Mouse (Mus musculus): ENCODE measurements around the gene Pi4k2b.
A peak's percentile ranks its signal among the peaks of the same experiment; 100 is the strongest.
"Not testable (repeated sequence)": the region's sequence is repeated elsewhere in the genome, so short reads cannot be mapped to it uniquely, and the experiment has no call there.

The Pi4k2b gene

DNA sequence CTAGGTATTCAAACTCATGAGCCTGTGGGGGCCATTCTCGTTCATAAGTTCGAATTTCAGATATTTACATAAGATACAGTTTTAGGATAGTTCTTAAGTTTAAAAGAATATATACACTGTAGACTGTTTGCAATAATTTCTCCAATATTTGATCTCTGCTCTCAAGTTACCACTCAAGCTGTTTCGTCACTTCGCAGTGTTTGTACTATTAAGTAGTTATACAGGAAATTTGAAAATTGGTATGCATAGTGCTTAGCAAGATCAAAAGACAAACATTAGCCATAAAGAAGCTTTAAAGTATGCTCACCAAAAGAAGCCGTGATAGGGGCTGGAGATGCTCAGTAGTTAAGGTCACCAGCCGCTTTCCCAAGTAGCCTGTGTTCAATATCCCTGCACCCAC is 14.6 kb downstream of the Pi4k2b start:
- Histone ChIP-seq H3K4me1 (replicated peaks; ENCODE audit: low read depth, low read length) (peaks cover 8% of the 10 kb centered on the region; the same call in 1 of the 2 replicates), H3K36me3 (ENCODE audit: insufficient read depth, low read length) (peaks cover 15% of the 10 kb centered on the region; the same call in 1 of the 2 replicates), H3K9me3 (ENCODE audit: low read length) (no peaks in the 10 kb centered on the region), H3K4me3 (replicated peaks; ENCODE audit: low read length) (no peak overlapping the region), H3K27me3 (ENCODE audit: insufficient read depth, low read length) (no peaks in the 10 kb centered on the region)
- TF ChIP-seq NANOG (IDR thresholded peaks at IDR 0.05; ENCODE audit: borderline replicate concordance, low read length) (no peak), POU5F1 (IDR thresholded peaks at IDR 0.05; ENCODE audit: borderline replicate concordance, low read length) (no peak), CTCF (conservative IDR thresholded peaks at IDR 0.05; ENCODE audit: low read length) (no peak)

DNA sequence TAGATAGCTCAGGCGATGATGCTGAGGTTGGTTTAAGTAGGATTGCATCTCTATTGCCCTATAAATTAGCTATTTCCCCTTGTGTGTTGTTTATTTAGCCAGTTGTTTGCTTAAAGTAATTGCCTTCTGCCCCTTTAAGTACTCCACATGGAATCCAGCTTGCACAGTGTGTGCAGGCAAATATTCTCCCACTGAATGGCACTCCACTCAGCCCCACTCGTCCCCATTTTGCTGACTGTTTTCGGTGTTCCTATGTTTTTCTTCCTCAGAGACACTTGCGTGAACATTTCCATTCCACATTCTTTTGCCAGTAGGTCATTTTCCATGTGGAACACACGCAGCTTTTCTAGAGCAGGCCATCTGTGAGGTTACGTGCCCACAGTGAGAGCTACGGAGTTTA is 21.2 kb downstream of the Pi4k2b start:
- H3K4me3 ChIP-seq (replicated peaks; ENCODE audit: low read length): no peak overlapping the region
- no peak for TF ChIP-seq CTCF (conservative IDR thresholded peaks at IDR 0.05; ENCODE audit: low read length)
- TF ChIP-seq NANOG (IDR thresholded peaks at IDR 0.05; ENCODE audit: borderline replicate concordance, low read length): no peak
- no peak for TF ChIP-seq POU5F1 (IDR thresholded peaks at IDR 0.05; ENCODE audit: borderline replicate concordance, low read length)
- no peaks in the 10 kb centered on the region for H3K9me3 ChIP-seq (ENCODE audit: low read length)
- H3K27me3 ChIP-seq (ENCODE audit: insufficient read depth, low read length): no peaks in the 10 kb centered on the region
- peaks cover 16% of the 10 kb centered on the region for H3K36me3 ChIP-seq (ENCODE audit: insufficient read depth, low read length)
- no peaks in the 10 kb centered on the region for H3K4me1 ChIP-seq (replicated peaks; ENCODE audit: low read depth, low read length)

DNA sequence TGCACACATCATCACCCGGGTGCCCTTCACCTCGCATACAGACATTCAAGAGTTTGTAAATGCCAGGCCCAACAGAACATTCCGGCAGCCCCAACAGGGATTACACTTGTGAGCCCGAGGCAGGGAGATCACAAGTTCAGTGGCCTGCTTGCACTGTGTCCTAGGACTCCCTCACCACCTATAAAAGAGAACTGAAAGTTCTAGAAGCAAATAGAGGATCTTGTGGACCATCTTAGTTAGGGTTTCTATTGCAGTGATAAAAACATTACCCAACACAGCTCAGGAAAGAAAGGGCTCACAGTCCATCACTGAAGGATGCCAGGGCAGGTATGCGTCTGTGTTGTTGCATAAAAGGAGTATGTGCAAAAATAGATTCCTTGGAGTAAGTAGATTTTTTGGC is 32.9 kb downstream of the Pi4k2b start:
- TF ChIP-seq POU5F1 (IDR thresholded peaks at IDR 0.05; ENCODE audit: borderline replicate concordance, low read length): no peak
- TF ChIP-seq NANOG (IDR thresholded peaks at IDR 0.05; ENCODE audit: borderline replicate concordance, low read length): no peak
- TF ChIP-seq CTCF (conservative IDR thresholded peaks at IDR 0.05; ENCODE audit: low read length): no peak
- Histone ChIP-seq H3K4me1 (replicated peaks; ENCODE audit: low read depth, low read length) (no peaks in the 10 kb centered on the region), H3K36me3 (ENCODE audit: insufficient read depth, low read length) (peaks cover 3% of the 10 kb centered on the region; the same call in 1 of the 2 replicates), H3K9me3 (ENCODE audit: low read length) (no peaks in the 10 kb centered on the region), H3K4me3 (replicated peaks; ENCODE audit: low read length) (no peak overlapping the region), H3K27me3 (ENCODE audit: insufficient read depth, low read length) (no peaks in the 10 kb centered on the region)

DNA sequence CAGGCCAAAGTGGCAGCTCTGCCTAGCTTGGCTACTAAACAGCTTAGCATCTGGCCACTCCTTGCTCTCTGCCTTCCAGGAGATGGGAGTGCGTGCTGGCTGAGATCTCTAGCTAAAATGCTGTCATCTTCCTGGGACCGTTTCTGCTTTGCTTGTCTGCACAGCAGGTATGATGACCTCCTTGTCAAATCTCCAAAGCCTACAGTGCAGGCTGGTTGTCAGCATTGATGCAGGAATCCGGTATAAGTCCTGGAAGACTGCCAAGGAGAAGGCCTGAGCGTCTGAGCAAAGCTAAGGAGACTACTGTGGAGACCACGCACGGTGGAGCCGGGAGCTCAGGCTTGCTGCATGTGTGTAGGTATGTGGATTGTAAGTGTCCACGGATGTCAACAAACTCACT is 33.9 kb downstream of the Pi4k2b start, which contains the start of gene Zcchc4:
Zcchc4 (plus strand) TSS at position 173 of the 400 bp plus-strand sequence.
- Histone ChIP-seq H3K4me3 (replicated peaks; ENCODE audit: low read length) (no peak within 1 kb of the TSS), H3K36me3 (ENCODE audit: insufficient read depth, low read length) (no peaks in the 10 kb centered on the region), H3K27me3 (ENCODE audit: insufficient read depth, low read length) (no peaks in the 10 kb centered on the region), H3K4me1 (replicated peaks; ENCODE audit: low read depth, low read length) (no peaks in the 10 kb centered on the region), H3K9me3 (ENCODE audit: low read length) (no peaks in the 10 kb centered on the region)
- TF ChIP-seq CTCF (conservative IDR thresholded peaks at IDR 0.05; ENCODE audit: low read length): no peak
- no peak for TF ChIP-seq POU5F1 (IDR thresholded peaks at IDR 0.05; ENCODE audit: borderline replicate concordance, low read length)
- TF ChIP-seq NANOG (IDR thresholded peaks at IDR 0.05; ENCODE audit: borderline replicate concordance, low read length): no peak

DNA sequence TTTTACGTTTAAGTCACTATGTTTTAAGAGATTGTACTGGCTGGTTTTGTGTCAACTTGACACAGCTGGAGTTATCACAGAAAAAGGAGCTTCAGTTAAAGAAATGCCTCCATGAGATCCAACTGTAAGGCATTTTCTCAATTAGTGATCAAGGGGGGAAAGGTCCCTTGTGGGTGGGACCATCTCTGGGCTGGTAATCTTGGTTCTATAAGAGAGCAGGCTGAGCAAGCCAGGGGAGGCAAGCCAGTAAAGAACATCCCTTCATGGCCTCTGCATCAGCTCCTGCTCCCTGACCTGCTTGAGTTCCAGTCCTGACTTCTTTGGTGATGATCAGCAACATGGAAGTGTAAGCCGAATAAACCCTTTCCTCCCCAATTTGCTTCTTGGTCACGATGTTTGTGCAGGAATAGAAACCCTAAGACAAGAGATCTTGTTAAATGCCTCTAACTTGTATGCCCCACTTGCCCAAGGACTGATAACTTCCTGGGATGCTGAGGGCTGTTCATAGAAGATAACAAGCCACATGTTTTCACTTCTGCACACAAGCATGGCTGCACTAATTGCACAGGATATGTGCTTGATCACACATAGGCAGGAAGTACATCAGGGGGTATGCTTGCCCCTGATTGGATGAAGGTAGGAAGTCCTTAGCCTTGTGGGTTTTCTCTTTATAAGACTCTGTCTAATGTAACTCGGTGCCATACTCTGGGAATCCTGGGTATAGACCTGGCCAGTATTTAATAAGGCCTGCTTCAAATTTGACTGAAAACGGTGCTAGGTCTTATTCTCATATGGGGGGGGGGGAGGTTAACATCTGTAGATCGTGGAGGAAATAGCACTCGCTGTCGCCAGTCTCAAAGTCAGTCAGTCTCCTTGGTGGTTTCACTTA is 35.3 kb downstream of the Pi4k2b start:
- not testable (repeated sequence) for H3K36me3 ChIP-seq (ENCODE audit: insufficient read depth, low read length); H3K27me3 ChIP-seq (ENCODE audit: insufficient read depth, low read length); H3K4me1 ChIP-seq (replicated peaks; ENCODE audit: low read depth, low read length); H3K9me3 ChIP-seq (ENCODE audit: low read length); H3K4me3 ChIP-seq (replicated peaks; ENCODE audit: low read length)

DNA sequence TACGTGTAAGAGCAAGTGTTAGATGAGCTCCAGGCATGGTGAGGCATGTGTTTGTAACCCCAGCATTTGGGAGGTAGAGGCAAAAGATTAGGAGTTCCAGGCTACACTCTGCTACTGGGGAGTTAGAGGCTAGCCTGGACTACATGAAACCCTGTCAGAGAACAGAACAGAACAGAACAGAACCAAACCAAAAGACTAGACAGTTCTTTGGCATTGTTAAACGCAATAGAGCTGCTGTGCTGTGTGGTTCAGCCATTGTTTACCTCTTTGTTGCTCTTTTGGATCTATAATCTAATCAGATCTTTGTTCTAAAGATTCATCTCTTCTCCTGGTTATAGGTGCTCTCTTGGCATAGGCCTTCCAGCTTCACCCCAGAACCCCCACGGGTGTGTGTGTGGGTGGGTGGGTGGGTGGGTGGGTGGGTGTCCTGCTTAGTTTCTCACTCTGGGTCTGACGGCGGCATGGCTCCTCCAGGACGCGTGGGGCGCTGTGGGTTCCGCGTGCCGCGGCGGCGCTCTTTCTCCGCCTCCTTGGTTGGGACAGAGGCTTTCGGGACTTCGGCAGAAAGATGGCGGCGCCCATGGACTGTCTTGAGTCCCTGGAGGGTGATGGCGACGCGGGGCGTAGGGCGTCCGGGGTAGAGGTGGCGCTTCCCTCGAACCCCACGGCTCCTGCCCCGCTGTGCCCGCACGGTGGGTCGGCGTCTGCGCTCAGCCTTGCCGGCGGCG is 41.3 kb downstream of the Pi4k2b start:
- TF ChIP-seq NANOG (IDR thresholded peaks at IDR 0.05; ENCODE audit: borderline replicate concordance, low read length) (no peak), CTCF (conservative IDR thresholded peaks at IDR 0.05; ENCODE audit: low read length) (no peak)

DNA sequence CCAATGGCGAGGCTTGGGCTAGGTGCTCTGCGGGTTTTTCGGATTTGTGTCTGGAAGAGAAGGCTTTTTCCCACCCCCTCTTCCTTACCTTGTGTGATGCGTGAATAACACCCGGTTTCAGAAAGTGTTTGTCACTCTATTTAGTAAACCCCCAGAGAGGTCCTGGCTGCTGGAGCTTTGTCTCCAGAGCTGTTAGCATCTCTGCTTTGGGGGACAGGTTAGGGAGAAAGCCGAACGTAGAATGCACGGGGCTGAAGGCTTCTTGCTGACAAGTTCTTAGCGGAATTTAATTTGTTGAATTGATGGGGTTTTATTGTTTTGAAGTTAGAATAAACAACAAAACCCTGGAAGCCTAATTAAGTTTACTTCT is 41.9 kb downstream of the Pi4k2b start:
- Histone ChIP-seq H3K27me3 (ENCODE audit: insufficient read depth, low read length) (no peaks in the 10 kb centered on the region), H3K4me3 (replicated peaks; ENCODE audit: low read length) (peak overlapping the region; percentile 99), H3K36me3 (ENCODE audit: insufficient read depth, low read length) (peaks cover 30% of the 10 kb centered on the region), H3K9me3 (ENCODE audit: low read length) (no peaks in the 10 kb centered on the region), H3K4me1 (replicated peaks; ENCODE audit: low read depth, low read length) (peaks cover 18% of the 10 kb centered on the region)
- TF ChIP-seq CTCF (conservative IDR thresholded peaks at IDR 0.05; ENCODE audit: low read length) (no peak), NANOG (IDR thresholded peaks at IDR 0.05; ENCODE audit: borderline replicate concordance, low read length) (no peak), POU5F1 (IDR thresholded peaks at IDR 0.05; ENCODE audit: borderline replicate concordance, low read length) (no peak)

More for the DNA sequence above, 41.3 kb downstream of the Pi4k2b start:
- Histone ChIP-seq H3K9me3 (ENCODE audit: low read length) (no peaks in the 10 kb centered on the region), H3K4me3 (replicated peaks; ENCODE audit: low read length) (peak overlapping the region; percentile 99), H3K4me1 (replicated peaks; ENCODE audit: low read depth, low read length) (peaks cover 18% of the 10 kb centered on the region), H3K36me3 (ENCODE audit: insufficient read depth, low read length) (peaks cover 24% of the 10 kb centered on the region), H3K27me3 (ENCODE audit: insufficient read depth, low read length) (no peaks in the 10 kb centered on the region)

DNA sequence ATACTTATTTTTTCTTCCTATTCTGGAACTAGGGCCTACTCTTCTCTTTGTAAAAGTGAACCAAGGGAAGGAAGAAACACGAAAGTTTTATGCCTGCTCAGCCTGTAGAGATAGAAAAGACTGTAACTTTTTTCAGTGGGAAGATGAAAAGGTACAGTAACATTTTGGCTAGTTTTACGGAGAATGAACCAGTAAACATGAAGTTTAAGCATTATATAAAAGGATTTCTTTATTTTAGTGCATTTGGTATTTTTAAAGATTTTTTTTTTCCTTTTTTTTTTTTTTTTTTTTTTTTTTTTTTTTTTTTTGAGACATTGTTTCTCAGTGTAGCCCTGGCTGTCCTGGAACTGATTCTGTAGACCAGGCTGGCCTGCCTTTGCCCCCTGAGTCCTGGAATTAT is 42.6 kb downstream of the Pi4k2b start:
- no peaks in the 10 kb centered on the region for H3K27me3 ChIP-seq (ENCODE audit: insufficient read depth, low read length)
- TF ChIP-seq POU5F1 (IDR thresholded peaks at IDR 0.05; ENCODE audit: borderline replicate concordance, low read length) (no peak), CTCF (conservative IDR thresholded peaks at IDR 0.05; ENCODE audit: low read length) (no peak), NANOG (IDR thresholded peaks at IDR 0.05; ENCODE audit: borderline replicate concordance, low read length) (no peak)
- H3K36me3 ChIP-seq (ENCODE audit: insufficient read depth, low read length): peaks cover 37% of the 10 kb centered on the region
- no peaks in the 10 kb centered on the region for H3K9me3 ChIP-seq (ENCODE audit: low read length)
- peaks cover 18% of the 10 kb centered on the region for H3K4me1 ChIP-seq (replicated peaks; ENCODE audit: low read depth, low read length)
- H3K4me3 ChIP-seq (replicated peaks; ENCODE audit: low read length): peak overlapping the region; percentile 99

Data from E14TG2a.4 (cell line).